Mouse (Mus musculus) 416B (cell line): ENCODE measurements around the gene Eif3c.

Experiments
- DNase-seq: peaks from one replicate; pipeline ENCODE4 v3.0.0; 2011; ENCODE audit warnings: low read depth

Gene Eif3c

DNA sequence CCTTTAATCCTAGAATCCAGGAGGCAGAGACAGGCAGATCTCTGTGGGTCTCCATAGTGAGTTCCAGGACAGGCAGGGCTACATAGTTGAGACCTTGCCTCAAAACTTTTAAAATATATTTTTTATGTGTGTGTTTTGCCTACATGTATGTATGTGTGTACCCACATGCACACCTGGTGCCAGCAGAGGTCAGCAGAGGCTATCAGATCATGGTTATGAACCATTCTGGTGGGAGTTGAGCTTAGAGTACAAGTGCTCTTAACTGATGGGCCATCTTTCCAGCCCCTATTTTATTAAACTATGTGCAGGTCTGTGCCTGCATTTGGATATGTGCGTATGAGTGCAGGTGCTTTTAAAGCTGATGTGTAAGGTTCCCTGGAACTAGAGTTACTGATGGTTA is 11.4 kb downstream of the Eif3c start:
- peak; percentile 50 for DNase-seq

DNA sequence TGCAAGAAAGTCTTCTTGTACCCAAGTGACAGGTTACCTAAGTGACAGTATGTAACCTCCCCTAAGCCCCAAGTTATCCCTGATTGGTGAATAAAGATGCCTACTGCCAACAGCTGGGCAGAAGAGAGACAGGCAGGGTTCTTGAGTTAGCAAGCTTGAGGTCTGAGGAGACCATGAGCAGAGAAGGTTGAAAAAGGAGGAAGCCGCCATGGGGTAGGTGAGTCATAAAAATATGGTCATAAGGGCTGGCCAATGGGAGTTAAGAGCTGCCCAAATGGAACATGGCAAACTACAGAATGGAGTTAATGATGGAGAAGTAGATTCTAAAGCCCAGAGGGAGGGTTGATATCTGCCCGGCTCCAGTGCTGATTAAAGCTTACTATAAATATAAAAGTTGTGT is 20.6 kb downstream of the Eif3c start:
- DNase-seq, result peak; percentile 55

DNA sequence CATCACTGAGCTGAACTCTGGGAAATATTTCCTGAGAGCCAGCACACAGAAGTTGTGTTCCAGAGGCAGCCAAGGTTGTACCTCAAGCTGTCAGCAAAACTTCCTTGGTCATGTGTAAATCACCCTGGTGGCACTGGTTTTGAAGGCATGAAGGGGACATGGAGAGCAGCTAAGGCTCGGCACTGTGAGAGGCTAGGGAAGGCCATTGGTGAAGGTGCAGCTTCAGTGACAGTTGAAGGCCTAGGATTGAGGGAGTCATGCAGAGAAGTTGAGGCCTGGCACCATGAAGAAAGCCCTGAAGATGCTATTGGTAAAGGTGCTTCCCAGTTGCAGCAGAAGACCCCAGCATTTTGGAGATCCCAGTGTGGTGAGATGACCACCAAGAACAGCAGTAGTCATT is 24.6 kb downstream of the Eif3c start:
- no peak for DNase-seq

DNA sequence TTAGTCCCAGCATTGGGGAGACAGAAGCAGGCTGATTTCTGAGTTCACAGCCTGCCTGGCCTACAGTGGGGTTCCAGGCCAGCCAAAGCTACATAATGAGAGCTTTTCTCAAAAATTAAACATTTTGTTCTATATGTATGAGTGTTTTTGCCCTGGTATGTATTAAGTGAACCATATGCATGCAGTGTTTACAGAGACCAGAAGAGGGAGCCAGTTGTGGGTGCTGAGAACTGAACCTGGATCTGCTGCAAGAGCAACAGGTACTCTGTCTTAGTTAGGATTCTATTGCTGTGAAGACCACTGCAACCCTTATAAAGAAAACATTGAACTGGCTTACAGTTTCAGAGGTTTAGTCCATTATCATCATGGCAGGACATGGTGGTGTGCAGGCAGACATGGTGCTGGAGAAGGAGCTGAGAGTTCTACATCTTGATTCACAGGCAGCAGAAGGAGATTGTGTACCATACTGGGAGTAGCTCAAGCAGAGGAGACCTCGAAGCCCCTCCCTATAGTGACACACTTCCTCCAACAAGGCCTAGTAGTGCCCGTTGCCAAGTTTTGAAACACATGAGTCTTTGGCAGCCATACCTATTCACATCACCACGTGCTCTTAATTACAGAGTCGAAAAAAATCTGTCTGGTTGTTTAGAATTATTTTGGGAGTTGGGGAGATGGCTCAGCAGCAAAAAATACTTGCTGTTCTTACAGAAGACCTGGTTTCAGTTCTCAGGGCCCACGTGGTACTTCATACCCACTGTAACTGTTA is 28.2 kb downstream of the Eif3c start:
- peak; percentile 66 for DNase-seq

DNA sequence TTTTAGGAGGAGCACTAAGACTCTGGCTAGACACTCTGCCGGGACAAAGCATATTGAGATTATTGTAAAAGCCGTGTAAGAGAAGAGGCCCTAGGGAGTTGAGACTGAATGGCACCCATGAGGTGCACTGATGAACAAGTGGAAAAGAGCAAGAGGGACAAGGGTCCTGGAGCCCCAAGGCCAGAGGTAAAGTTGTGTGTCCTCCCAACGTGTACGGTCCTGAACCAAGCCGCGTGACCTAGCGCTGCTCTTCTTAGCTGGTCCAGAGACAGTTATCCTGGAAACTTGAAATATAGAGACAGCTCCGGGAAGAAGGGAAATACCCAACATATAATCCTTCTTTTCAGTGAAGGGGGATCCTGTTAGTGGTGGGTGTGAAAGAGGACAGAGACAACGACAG is 29.7 kb downstream of the Eif3c start:
- no peak for DNase-seq

DNA sequence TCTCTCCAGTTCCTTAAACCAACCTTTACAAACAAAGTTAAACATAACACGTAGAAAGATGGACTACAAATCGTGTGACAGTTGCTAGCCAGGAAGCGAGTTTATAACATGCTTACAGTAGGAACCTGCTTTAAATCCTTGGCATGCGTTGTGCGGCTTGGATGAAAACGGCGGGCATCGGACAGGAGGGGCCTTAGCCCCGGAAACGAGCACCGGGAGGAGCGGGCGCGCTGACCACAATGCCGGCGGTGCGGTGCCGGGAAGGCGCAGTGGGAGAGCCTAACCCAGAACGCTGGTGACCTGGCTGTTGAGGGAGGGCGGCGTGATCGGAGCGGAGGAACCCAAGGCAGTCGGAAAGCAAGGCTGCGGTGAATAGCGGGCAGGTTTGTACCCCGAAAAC is 30.4 kb downstream of the Eif3c start:
- no peak for DNase-seq

DNA sequence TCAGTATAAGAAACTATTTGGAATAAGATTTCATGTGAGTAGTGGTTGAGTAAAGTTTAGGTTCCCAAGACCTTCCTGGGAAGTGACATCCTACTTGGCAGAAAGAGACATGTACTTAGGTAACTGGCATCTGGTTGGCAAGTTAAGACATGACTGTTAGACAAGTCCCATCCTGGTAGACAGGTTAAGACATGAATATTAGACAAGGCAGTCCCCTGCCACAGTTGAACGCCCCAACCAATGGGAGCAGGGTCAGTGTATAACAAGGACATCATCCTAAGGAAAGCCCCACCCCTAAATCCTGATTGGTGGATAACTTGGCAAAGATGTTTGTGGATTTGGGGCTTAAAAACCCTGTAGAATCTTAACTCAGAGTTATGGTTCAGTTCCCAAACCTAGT is 32.8 kb downstream of the Eif3c start:
- no peak for DNase-seq

DNA sequence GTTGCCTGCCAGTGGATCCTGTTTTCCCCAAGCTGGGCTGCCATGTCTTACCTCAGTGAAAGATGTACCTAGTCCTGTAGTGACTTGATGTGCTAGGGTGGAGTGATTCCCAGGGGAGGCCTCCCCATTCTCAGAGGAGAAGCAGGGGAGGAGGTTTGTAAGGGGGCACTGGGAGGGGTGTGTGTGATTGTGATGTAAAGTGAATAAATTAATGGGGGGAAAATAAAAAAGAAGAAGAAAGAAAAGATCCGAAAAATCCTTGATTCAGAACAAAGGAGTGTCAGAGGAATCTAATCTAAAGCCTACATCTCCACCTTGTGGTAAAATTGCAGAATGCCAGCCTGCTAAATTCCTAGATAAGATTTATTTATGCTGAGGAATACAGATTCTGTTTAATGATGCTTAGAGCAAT is 38.0 kb downstream of the Eif3c start:
- peak; percentile 76 for DNase-seq

DNA sequence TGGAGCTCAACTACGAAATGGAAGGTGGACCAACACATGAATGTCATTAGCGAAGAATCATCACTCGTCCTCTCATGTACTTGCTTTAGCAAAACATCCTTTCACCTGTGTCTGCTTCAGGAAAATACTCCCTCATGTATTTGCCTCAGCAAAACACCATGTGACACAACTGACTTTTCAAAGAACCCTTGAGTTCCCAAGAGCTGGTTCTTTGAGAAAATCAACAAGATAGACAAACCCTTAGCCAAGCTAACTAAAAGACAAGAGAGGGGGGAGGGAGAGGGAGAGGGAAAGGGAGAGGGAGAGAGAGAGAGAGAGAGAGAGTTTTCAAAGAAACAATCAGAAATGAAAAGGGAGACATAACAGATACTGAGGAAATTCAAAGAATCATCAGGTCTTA is 42.9 kb downstream of the Eif3c start:
- no peak for DNase-seq

DNA sequence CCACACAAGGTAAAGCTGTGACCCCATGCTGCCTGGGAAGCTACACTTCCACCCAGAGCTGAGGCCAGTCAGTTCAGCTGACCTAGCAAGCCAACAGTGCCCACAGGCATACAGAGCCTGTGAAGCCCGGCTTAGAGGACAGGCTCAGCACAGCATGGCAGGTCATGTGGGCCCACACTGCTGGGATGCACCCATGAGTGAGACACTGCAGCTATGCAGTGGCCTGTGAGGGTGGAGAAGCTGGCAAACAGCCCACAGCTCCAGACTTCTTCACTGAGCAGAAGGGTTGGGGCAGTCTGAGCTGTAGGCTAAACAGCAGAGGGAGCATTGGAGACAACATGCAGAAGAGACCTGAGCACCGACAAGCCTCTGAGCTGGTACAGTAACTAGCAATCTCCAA is 46.7 kb downstream of the Eif3c start:
- no peak for DNase-seq

DNA sequence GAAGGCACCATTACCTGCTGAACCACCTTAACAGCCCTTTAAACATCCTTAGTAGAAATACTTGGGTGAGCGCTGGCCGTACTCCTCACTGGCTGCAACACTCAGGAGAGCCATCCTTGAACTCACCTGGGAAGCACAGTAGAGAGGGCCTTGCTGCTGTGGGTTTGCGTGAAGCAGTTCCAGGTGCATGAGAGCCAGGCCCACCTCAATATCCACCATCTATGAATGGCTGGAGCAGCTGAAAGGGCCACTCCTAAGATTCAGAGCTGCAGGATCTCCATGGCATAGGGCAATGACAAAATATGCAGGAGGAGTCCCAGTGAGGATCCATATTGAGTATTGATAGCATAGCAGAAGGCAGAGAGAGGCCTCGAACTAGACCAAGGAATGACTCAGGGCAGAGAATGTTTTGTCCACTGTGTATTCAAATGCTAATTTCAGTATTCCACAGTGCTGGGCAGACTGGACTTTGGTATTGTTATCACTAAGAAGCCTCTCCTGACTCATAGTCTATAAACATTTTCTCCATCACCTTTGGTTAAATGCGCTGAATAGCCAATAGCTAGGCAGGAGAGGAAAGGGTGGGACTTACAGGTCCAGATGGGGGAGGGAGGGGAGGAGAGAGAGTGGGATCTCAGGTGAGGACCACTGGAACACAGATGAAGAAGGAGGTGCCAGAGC is 47.8 kb downstream of the Eif3c start:
- no peak for DNase-seq

DNA sequence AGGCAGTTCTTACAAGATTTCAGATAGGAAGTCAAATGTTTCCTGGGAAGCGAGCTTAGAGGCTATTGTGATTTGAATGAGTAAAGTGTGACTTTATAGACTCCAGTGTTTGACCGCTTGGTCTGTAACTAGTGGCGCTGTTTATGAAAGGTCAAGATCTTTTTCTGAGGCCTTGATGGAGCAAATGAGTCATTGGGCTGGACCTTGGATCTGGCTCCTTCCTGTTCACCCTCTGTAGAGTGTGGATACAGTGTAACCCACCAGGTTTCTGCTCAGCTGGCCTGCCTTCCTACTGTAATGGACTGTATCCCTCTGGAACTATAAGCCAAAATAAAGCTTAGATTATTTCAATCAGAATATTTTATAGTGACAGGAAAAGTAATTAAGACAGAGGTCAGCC is 54.9 kb downstream of the Eif3c start:
- peak; percentile 56 for DNase-seq

DNA sequence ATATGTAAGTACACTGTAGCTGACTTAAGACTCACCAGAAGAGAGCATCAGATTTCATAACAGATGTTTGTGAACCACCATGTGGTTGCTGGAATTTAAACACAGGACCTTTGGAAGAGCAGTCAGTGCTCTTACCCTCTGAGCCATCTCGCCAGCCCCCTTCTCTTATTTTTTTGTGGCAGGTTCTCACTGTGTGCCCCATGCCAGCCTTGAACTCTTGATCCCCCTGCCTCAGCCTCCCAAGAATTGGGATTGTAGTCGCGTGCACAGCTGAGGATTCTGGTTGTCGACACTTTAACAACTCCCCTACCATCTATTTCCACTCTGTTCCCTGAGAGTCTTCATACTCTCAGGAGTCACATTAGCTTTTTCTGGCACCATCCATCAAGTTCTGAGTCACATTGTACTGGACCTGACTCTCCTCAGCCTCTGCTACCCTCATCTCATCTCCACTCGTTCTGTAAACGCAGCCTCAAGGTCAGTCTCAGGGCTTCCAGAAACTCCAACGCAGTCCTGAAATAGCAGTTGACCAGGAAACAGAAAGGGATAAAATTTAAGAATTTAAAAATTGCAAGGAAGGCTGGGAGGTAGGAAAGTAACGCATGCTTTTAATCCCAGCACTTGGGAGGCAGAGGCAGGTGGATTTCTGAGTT is 59.0 kb downstream of the Eif3c start:
- no peak for DNase-seq

DNA sequence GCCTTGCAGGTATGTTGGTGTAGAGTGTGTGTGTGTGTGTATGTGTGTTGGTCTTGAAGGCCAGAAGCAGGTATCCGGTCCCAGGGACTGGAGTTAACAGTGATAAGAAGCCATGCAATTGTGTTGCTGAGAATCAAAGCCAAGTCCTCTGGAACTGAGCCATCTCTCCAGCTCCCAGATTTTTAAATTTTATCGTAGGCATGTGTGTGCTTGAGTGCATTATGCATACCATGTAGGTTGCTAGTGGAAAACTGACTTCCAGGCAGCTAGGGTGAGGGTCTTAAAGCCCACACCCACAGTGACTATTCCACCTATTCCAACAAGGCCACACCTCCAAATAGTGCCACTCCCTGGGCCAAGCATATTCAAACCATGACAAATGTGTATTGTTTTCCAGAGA is 61.3 kb downstream of the Eif3c start:
- no peak for DNase-seq

DNA sequence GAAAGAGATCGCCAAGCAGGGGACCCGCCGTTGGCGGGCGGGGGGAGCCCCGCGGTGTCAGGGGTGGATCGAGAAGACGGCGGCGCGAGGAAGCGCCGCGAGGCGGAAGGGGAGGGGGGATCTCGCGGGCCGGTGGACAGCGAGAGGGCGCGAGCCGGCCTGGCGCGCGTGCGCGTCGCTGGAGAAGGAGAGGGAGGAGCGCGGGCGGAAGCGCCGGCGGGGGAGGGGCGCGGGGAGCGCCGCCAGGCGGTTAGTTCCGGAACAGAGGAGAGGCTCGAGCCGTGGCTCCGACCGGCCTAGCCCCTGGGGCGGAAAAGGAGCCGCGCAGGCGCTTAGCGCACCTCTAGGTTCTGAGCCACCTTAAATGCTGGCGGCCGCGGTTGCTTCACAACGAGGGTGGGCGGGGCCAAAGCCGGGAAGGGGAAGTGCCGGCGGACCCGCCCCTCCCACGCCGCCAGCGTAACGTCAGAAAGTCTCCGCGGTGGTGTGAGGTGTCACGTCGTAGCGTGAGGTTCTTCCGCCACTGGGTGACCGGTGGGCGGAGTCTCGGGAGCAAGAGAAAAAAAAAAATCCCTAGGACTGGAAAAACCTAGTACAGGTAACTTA is 62.8 kb downstream of the Eif3c start, which contains the start of gene Atxn2l:
TSS of gene Atxn2l (minus strand) at position 165 of the 606 bp plus-strand sequence.
- peak; percentile 99 for DNase-seq

DNA sequence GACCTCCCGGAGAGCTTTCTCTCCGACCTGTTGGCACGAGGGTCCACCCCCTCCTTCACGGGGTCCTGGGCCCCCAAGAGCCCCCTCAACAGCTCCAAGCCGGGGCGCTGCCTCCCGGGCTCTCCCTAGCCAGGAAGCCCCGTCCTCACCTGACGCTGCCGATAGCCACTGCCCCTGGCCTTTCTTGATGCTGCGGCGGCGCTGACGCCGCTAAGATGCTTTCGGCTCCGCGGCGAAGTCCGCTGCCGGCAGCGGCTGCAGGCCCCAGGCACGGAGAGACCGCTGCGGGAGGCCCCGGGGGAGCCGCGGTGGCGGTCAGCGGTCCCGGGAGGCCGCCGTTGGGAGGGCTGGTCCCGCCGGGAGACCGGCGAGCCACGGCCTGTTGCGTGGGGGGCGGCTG is 63.5 kb downstream of the Eif3c start:
- no peak for DNase-seq

DNA sequence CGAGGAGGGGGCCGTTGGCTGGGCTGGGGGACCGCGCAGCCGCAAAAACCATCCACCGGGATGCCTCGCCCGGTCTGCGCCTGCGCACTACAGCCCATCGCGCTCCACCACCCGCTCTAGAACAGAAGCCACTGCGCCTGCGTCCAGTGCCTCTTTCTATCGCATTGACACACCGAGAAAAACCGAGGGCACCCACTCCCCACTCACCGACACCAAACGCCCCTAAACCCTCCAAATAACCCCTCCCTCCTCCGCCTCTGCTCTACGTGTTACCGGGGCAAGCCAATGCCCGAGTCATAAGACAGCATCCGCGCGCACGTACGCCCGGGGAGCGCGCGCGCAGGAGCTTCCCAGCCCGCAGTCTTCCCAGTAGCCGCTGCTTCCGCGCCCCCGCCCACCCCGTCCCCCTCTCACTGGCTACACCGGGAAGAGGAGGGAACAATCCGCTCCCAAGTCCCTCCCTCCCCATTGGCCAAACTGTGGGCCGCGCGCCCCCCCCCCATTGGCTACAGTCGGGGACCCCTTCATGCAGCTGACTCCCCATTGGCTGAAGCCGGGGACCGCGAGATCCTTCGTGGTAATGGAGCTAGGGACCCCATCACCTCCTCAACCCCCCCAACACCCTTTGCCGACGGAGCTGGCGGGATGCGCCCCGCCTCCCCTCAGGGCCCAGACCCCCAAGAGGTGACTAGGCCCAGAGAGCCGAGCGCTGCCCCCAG is 64.0 kb downstream of the Eif3c start:
- DNase-seq, result peak; percentile 98

DNA sequence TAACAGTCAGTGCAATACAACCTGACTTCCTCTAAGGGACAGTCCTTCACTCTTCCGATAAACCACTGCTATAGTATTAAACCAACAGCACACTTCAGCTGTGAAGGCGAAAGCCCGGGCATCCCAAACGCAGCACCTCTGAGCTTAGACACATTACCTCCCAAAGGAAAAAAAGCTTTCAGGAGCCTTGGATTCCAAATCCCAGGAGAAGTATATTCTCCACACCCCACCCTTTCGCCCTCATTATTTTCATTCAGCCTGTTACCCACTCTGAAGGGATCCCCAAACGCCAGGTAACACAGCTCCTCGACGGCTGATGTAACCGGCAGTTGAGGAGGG is 64.6 kb downstream of the Eif3c start:
- DNase-seq, result no peak

DNA sequence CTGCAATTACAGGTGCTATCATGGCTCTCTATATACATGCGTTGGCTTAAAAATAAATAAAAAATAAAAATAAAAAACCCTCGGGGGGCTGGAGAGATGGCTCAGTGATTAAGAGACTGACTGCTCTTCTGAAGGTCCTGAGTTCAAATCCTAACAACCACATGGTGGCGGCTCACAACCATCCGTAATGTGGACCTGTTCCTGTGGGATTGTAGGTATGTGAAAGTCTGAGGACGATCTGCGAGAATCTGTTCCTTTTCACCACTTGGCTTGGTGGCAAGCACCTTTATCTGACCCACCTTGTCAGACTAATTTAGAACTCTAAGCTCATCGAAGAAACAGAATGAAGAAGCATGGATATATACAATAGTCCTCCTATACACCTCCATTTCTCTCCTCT is 66.8 kb downstream of the Eif3c start:
- no peak for DNase-seq

DNA sequence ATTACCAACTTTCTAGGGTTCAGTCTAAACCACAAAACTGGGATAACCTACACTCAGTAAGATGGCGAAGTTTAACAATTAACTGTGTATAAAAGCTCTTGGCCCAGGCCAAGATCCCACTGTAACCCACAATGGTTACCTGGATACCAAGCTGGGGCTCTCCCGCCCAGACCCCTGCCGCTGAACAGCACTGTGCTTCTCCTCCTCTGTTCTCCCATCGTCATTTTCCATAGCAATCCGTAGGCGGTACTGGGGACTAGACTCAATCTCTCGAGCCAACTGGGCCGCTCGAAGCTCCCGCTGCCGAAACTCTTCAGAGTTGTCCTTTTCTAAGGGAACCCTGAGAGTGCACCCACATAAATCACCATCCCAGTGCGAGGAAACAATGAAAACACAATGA is 68.2 kb downstream of the Eif3c start:
- DNase-seq, result no peak

DNA sequence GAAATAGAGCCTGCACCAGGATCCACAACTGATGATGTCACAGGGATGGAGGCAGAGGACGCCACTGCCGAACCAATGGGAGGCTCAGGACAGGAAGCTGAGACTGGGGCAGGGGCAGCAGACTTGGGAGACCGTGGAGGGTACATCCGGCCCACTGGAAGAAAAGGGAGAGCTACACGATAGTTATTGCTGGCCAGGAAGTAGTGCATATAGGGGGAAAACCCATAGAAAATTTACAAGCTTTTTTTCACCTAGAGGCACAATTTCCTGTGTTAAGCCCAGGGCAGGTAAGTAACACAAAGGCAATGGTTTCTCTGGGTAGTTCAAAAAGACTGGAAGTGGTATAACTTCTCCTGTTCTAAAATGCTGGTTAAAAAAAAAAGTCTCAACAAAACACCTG is 69.7 kb downstream of the Eif3c start:
- no peak for DNase-seq
